In the genomic region with DNA sequence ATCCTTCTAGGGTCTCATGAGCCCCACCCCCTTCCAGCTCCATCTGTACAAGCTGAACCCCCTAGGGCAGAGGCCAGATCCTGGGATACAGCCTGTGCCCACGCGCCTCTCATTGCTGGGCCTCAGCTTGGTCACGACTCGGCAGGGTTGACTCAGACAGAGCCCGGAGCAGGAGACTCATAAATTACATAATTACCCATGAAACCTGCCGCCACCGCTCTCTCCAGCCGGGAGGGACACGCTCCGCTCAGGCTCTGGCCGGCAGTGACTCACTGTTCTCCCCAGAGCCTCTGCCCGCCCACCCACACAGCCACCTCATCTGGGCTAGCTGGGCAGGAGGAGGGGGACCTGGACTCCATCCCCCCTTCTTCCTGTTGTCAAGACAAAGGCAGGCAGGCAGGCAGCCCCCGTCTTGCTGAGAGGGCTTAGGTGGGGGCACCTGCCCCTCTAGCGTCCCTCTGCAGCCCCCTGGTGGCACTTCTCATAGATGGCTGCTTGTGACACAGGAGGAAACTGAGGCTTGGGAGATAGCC, we compare ENCODE assay signal across 8 mouse cellular contexts.
DNase-seq lines count a peak whose midpoint lies in the region; ATAC-seq lines count a peak whose summit lies in the region.

No protein-coding gene starts in this region.

- no peaks in the 10 kb centered on the region for H3K27me3 ChIP-seq in forebrain, embryonic 13.5 days

- H3K9me3 ChIP-seq in forebrain, embryonic 13.5 days (replicated peaks) = no peaks in the 10 kb centered on the region

- intact Hi-C loops in heart, postnatal 10 days (cut with DNase I) = no loop called here

- 2% methylated on average over 14 of the region's 14 CpGs for WGBS in forebrain, embryonic 13.5 days

- H3K4me3 ChIP-seq in forebrain, embryonic 13.5 days = peak overlapping the region; percentile 26

- ATAC-seq in cerebellum, adult (ENCODE audit: insufficient number of reproducible peaks, low FRiP score, low TSS enrichment) = peak; percentile 72; the same call in 1 of the 2 replicates
- peak; percentile 67 for ATAC-seq in forebrain, embryonic 13.5 days

- DNase-seq in NIH3T3 (ENCODE audit: low read depth) = peak; percentile 89
- DNase-seq in heart, postnatal 10 days = peak; percentile 35 to 45
- peak; percentile 77 to 89 for DNase-seq in left cerebral cortex, adult 18-20 months (ENCODE audit: low spot score in 2 of 2)
- peak; percentile 14 for DNase-seq in lung, postnatal 25 days (ENCODE audit: low spot score)
- peak; percentile 86 for DNase-seq in right cerebral cortex, postnatal 25 days
- no peak for DNase-seq in c-Kit-positive CD71-positive TER-119-positive erythroid progenitor cells, embryonic 14.5 days (ENCODE audit: low spot score)

- H3K9ac ChIP-seq in forebrain, embryonic 13.5 days = peak overlapping the region; percentile 45

- peak overlapping the region; percentile 56 for H3K4me2 ChIP-seq in forebrain, embryonic 13.5 days

- H3K36me3 ChIP-seq in forebrain, embryonic 13.5 days (ENCODE audit: poor library complexity, severe bottlenecking) = 0 out of 2 replicates have a peak, but pooled peaks cover 6% of the 10 kb centered on the region

- H3K4me1 ChIP-seq in forebrain, embryonic 13.5 days = peaks cover 54% of the 10 kb centered on the region

- H3K27ac ChIP-seq in forebrain, embryonic 13.5 days = peak overlapping the region; percentile 64
